Mouse (Mus musculus) 3T3-L1 (cell line): ENCODE measurements at regions not wholly inside any gene's neighbourhood (a gene's known extent, or its start where the extent isn't known, plus 50 kb on each side); places are given as distances from the start of the nearest gene placed in this dataset.
"Not testable (repeated sequence)": the region's sequence is repeated elsewhere in the genome, so short reads cannot be mapped to it uniquely, and the experiment has no call there.

Source experiments
- DNase-seq: peaks from one replicate; pipeline ENCODE4 v3.0.0-alpha.2; 2015; ENCODE audit warnings: low read depth, low spot score

DNA sequence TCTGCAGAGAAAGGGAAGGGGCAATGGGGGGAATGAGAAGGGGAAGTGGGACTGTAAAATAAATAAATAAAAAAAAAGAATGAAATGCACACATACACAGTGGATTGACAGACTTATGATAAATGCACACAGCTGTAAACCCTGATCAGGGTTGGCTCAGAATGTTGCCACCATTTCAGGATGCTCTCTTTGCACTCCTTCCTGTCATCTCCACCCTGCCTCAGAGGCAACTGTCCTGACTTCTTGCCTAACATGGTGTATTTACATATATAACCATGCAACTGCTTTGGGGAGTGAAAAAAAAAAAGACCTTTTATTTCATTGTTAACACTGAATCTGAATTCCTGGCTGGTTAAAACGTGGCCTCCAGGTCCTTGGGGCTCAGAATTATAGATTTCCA lies 149.4 kb downstream of the Kcnrg start:
- DNase-seq = no peak

DNA sequence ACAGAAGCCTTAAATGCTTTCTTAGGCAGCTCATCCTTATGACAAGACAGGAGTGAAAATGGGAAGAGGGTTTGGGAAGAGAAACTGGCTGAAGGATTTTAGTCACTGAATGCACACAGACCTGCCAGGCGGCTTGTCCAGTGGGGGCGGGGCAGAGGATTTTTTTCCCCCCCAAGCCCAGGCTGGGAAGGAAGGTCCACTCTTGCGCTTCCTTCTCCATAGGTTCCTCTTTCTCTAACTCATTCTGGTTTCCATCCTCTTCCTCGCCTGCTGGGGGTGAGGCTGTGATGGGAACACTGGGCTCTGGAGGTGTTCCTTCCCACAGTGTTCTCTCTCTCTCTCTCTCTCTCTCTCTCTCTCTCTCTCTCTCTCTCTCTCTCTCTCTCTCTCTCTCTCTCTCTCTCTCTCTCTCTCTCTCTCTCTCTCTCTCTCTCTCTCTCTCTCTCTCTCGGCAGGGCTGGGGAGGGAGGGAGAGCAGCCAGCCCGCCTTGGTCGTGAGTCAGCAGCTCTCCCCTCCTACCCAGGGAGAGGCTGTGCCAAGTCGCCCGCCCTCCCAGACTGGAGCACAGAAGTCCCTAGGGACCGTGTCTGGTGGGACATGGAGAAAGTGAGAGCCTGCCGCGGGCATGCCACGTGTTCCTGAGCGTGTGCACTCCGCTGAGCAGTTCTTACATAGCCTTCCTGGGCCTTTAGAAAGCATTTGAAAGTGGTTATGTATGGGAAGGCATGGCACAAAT lies 150.0 kb downstream of the Kcnrg start:
- peak; percentile 25 for DNase-seq

DNA sequence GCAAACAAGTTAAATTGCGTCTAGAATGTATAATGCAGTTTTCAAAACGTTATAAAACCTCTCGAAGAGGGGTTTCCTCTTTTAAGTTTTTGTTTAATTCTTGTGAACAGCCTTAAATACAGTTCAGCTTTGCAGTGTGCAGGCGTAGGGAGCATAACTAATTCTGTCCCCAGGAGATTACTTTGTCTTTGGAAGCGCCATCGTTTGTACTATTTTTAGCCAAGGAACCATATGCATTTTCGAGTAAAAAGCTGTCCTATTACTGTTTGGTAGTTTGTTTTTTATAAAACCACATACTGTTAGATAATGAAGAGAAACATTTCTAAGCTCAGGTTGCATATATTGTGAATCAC lies 150.5 kb downstream of the Kcnrg start:
- no peak for DNase-seq

DNA sequence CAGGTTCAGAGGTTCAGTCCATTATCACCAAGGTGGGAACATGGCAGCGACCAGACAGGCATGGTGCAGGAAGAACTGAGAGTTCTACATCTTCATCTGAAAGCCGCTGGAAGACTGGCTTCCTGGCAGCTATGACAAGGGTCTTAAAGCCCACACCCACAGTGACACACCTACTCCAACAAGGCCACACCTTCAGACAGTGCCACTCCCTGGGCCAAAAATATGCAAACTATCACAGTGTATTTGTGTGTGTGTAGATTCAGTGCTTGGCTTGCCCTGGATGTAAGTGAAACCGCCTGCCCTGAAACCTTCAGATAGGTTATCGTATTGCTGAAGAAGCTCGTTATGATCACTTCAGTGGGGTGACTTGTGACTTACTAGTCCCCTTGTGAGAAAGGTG lies 151.3 kb downstream of the Kcnrg start:
- no peak for DNase-seq

DNA sequence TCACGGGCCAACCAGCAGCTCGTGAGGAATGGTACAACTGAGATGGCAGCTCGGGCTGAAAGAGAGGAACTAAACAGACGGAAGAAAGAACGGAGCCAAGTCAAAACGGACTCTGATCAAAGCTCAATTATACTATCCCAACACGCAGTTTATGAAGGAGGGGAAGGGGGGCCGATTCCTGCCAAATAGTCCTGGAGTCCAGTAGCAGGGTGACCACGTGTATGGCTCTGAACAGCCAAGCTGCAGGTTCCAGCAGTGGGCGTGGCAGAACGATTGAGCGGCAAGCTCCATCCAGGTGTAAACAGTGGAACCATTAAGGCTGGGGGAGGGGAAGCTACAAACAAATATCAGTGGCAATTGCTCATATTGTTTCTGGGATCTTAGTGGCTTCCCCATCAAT lies 152.9 kb downstream of the Kcnrg start:
- DNase-seq = not testable (repeated sequence)

DNA sequence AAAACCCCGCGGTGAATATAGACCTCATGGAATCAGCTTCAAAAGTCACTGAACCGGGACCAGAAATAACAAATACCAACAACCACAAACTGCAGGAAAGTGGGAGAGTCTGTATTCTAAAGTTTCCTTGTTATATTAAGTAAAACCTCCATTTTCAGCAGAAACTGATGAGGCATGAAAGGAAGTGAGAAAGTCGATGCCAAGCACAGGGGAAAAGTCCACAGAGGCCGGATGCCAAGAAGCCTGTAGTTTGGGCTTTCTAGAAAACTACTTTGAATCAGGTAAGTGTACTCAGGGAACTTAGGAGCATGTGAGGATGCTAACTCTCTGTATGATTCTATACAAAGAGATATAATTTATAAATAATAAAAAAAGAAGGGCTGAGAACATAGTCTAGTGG lies 154.8 kb downstream of the Kcnrg start:
- DNase-seq = no peak

DNA sequence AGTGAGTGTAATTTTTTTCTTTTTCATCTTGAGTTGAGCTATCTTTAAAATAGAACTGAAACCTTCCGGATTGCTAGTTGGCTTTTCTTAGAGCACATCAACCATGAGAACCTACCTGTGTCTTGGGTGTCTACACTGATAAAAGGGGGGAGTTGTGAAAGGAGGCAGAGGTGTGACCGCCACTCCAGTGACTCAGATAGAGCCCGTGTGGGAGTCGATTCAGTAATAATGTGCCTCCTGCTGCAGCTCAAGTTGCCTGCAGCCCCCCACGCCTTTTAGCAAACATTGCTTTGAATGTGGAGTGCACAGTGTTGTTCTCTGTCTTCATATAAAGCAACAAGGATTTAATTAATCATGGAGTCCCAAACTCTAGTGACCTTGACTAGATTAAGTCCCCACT lies 162.6 kb downstream of the Kcnrg start:
- DNase-seq = no peak

DNA sequence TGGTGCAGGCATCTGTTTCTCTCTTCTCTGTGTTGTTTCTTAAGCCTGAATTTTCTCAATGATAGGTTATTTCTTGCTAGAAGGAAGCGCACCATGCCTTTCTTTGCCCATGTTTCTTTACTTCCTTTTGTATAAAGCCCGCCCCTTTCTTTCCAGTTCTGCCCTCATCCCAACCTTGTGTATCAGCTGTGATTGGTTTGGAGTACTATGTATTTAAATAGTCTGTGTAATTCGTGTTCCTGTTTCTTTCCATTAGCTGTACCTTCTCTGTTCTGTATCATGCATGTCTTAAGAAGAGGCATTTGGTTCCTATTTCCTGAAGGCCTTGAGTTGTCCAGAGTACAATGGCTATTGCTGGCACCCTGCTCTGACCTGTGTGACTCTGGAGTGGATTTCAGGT lies 166.9 kb downstream of the Kcnrg start:
- no peak for DNase-seq

DNA sequence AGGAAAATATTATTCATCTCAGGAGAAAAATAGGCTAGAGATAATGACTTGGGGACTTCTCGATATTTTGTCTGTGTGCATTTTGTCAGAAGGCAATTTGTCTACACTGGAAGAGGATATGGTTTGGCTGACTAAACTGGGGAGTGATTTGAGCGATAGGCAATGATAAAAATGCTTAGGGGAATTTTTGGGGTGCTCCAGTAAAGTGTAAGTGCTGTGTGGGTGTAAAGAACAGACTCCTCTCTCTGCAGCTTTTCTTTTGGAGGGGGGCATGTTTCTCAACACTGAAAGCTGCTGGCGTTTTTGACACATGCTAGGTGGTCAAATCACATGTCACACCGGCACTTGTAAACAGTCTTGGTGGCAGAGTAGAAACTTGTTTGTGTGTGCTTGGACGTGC lies 171.4 kb downstream of the Kcnrg start:
- DNase-seq = no peak

DNA sequence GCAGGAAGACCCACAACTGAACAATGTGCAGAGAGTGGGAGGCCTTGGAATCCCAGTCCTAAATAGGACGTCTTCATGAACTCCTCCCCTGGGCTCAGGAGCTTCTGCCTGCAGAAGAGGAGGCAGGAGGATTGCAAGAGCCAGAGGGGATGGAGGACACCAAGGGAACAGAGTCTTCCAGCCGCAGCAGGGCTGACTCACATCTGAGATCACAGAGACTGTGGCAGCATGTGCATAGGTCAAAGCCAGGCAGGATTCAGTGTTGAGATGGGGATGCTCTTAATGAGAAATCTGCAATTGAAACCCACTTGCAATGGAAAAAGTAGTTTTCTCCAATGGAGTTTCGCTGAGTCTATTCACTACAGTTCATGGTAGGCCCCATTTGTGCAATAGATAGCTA lies 175.9 kb downstream of the Kcnrg start:
- DNase-seq = no peak

DNA sequence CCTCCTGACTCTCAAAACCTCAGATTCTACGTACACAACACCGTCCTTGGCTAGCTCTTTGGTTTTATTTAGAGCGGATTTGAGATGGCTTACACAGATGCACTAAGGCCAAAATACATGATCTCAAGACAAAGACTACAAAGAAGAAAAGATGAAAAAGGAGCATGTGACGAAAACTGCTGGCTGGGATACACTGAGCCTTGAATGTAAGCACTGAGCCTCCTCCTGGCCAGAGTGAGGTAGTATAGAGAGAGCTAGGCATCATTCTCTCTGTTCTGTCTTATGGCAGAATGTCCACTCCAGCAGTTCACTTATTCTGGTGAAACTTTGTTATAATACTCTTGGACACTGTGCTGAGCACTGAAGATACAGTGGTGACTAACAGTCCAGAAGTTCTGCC lies 177.4 kb downstream of the Kcnrg start:
- DNase-seq = peak; percentile 7

DNA sequence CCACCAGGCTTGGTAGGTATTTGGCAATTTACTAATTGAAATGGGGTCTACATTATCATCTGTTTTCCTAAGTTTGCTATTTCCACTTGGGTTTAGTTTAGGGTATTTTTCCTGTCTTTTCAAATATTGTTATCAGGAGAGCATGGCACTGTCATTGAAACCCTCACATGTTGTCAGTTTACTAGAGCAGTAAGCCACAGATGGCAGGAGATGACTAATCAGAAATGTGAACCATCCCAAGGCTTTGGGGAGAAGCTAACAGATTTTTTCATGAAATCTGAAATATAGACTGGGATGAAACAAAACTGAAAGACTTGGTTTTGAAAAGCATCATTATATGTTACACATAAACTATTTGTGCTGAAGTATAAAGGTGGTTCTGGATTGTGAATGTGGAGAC lies 178.8 kb downstream of the Kcnrg start:
- DNase-seq = no peak

DNA sequence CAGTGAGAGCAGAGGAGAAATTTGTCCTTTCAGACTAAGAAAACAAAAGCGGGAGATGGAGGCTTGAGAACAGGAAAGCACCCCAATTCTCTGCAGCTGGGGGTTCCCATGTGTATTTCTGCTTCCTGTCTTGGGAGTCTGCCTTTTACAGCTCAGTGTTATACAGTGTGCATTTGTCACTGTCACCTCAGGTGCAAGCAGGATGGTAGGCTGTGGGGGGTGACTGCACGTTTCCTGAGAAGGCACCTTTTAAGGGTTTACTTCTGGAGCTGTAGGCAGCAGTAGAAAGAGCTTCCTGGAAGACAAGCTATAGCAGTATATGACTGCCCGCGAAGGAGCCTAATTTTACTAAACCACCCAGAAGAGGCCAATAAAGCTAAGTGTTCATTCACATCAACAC lies 180.5 kb downstream of the Kcnrg start:
- DNase-seq = no peak

DNA sequence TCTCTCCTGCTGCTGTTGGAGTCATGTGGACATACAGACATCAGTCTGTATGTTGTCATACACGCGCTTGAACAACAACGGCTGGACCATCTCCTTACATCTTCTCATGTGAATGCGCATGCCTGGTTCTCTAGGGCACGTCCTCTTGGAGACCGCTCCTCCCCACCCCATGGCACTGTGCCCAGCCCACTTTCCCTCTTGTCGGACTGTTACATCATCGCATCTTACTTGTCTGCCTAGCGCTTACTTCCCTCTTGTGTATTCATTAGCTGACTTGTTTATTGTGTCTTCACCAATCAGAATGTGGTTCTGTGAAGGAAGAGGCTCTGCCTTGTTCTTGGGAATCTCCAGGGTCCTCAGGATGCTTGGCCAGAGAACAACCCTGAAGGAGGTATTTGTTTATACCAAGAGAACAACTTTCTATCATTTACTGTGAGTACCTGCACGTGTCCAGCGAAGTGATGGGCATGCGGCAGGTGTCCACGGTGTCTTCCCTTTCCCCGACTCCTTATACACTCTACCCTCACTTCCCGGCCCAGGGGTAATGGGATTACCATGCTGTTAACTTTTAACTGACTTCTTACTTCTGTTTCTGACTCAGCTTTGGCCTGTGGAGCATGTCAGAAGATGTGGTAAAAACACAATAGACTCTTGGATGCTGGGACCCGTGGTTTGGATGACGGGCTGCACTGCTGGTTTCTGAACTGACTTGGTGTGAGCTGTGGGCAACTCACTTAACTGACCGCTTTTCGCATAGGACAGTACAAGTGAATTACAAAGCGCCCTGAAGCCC lies 181.9 kb downstream of the Kcnrg start:
- no peak for DNase-seq

DNA sequence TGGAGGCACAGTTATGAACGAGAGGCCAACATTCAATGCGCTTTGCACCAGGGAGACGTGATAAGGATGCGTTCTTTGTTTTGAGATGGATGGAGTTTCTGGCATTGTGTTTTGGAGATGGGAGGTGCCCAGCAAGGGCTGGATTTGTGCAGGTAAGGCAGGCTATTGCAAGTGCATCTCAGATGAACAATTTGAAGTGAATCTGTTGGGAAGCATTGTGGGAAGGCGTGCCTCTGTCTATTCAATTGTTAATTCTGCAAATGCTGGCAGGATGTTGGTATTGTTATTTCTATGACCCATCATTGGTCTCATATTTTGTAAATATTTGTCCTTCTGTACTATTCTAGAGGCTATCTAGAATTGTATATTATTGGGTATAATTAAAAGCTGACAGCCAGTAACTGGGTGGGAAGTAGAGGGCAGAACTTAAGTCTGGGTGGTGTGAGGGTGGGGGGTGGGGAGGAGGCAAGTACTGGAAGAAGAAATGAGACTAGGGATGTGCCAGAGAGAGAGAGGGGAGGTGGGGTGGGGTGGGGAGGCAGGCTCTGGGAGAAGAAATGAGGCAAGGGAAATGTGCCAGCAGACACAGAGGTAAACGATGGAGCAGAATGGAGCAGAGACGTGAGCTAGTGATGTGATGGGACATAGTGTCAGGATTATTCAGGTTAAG lies 188.9 kb downstream of the Kcnrg start:
- DNase-seq = no peak

DNA sequence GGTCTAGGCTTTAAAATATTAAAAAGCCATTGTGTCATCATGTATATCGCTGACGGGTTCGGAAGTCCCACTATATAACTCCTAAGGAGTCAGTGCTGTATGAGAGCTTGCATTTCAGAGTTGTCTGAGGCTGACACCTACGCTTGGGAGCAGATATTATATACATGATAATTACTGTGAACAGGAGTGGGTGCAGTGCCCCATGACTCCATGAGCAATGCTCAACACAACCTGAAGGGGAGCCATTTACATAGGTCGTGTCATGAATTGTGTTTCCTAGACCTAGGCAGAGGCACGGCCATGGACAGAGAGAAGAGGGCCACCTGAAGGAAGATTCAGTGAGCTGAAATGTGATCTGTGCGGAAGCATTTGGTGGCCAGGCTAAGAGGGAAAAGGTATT lies 189.4 kb downstream of the Kcnrg start:
- DNase-seq = no peak

DNA sequence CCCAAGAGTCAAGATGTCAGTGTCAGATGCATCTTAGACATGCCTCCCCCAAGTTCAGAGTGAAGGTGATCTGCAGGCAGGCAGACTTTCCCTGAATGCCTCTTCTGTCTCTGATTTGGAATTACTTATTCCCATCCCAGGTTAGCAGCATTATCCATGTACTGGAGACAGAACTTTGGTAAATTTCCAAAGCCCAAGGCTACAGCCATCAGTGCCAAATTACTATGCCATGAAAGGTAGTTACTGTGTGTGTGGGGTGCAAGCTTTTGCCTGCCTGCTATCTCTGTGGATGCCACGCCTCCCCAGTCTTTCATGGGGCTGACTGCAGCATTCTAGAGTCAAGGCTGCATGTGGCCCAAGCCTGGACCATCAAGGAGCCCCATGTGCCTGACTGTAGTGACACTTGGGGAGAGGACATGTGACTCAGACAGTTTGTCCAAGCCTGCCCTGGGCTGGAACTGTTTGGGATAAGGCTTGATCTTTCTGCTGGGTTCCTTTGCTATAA lies 196.2 kb downstream of the Kcnrg start:
- DNase-seq = no peak

DNA sequence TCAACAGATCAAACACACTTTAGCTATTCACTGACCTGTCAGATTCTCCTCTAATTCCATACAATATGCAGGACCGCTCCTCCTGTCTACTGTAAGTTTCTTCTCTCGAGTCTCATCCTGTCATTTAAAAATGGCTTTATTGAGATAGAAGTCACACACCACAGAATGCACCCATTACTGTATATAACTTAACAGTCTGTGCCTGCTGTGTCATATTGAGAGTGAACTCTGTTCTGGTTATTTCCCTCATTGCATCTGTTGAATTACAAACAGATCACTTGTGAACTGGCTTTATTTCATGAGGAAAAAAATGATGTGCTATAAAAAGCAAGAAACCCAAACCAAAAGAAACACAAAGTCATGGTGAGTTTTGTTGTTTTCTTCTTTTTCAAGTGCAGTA lies 198.2 kb downstream of the Kcnrg start:
- DNase-seq = no peak

DNA sequence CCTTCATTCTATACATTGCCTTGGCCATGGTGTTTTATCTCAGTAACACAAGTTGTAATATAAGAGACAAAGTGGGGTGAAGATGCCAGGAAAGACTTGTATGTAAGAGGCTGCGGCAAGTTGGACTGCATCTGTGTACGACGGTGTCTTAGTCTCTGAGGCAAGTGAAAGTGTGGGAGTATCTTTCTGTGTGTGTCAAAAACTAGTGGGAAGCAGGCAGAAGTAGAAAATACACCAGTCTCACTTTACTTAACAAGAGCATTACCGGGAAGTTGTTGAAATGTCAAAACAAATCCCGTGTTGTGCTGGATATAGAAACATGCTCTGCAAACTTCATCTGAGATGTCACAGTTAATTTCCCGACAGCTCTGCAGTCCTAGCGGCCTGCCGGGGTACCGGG lies 200.9 kb downstream of the Kcnrg start:
- no peak for DNase-seq

DNA sequence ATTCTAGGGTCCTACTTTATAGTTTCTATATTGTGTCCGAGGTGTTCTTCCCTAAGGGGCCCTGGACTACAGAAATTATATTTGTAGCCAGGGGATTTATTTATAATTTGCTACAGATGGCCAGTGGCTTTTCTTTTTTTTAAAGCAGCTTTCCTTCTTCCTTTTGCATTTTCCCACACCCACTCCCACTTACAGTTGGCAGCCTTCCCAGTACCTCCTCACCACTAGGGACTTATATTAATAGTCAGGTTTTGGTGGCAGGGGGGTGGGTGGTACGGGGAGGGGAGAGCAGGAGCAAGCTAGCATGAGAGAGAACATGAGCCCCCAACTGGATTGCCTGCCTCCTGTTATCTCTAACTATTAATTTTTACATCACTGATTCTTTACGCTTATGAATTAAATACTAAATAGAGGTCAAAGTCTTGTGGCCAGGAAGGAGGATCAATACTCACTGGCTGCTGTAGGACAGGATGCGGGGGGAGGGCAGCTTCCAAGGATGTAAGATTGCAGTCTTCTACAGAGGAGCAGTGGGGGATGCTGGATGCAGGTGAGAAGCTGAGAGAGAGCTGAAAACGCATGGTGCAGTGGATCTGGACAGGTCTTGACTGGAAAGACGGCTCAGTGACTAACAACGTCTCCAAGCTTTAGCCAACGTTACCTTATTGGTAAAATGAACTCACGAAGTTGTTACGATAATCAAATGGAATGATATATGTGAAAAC lies 202.6 kb downstream of the Kcnrg start:
- peak; percentile 20 for DNase-seq

DNA sequence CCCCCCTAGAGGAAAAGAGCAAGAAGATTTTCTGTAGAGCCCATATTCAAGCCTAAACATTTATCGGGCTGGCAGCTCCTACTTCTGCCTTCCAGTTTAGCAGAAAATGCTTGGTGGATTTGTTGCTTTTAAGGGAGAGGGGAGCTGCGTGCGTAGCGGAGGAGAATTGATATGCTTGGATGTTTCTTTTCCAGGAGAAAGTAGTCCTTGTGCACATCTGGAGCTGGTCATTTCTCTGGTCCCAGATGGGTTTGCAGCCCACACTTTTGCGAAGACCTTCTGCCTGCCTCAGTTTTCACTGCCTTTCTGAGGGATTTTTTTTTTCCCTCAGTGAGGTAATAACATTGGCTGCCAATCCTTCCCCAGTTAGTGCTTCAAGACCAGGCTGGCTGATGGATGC lies 203.6 kb downstream of the Kcnrg start:
- no peak for DNase-seq

DNA sequence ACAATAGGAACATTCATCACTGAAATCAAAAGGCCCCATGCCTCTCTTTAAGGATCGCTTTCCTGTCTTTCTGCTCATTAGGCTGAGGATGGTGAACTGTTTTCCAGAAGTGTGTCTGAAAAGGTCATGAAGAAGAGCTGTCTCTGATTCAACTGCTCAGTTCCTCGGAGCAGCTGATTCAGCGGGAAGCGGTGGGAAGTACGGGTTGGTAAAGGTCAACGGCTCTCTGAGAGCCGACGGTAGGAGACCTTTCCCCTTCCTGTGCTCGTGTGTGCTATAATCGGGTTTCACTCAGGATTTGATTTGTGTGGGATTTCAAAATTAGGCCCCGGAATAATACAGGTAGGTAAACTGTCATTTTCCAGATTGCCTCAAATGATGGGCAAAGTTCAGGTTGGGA lies 210.5 kb downstream of the Kcnrg start:
- DNase-seq = no peak
